Mouse (Mus musculus): ENCODE results near the gene Gm10073.

DNA sequence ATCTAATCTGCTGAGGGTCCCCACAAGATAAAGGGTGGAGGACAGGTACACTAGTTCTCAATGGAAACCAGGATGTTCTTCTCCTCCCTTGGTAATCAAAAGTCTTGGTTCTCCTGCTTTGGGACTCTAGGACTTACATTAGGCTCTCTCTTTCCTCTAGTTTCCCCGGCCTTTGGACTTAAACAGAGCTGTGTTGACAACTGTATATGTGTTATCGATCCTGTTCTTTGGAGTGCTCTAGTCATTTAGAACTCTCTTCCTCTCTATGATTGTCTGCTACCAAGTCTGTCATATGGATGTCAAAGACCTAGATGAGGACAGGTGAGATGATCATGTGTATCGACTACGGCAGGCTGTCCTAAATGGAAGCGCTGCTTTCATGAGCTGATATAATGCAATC is 23.8 kb upstream of the Gm10073 start:
- TF ChIP-seq CTCF (IDR thresholded peaks at IDR 0.05; ENCODE audit: low read depth, low read length) (no peak), POLR2A (IDR thresholded peaks at IDR 0.05; ENCODE audit: extremely low read depth, insufficient read depth, low read length) (no peak)

Measured in liver, adult 2 months (tissue).